Mouse (Mus musculus) midbrain, embryonic 15.5 days (tissue): ENCODE measurements at regions not wholly inside any gene's neighbourhood (a gene's known extent, or its start where the extent isn't known, plus 50 kb on each side); places are given as distances from the start of the nearest gene placed in this dataset.

Experiments used
- ATAC-seq: fragments of 200-750 bp; cut with Nextera tagmentation; replicated peaks from 2 replicates; pipeline ENCODE4 v1.8.0; 2017; ENCODE audit warnings: moderate TSS enrichment
- H3K27ac ChIP-seq: fragments of 300-500 bp; sonication (generic); 2 replicates; pipeline ENCODE4 v1.5.1; 2015; ENCODE audit warnings: mild to moderate bottlenecking, inconsistent platforms
- H3K27me3 ChIP-seq: fragments of 300-500 bp; sonication (generic); replicated peaks from 2 replicates; pipeline ENCODE4 v1.6.1; 2015; ENCODE audit warnings: inconsistent platforms
- H3K36me3 ChIP-seq: fragments of 300-500 bp; sonication (generic); replicated peaks from 2 replicates; pipeline ENCODE4 v1.6.1; 2015; ENCODE audit warnings: inconsistent platforms
- H3K4me1 ChIP-seq: fragments of 300-500 bp; sonication (generic); 2 replicates; pipeline ENCODE4 v1.6.1; 2015; ENCODE audit warnings: inconsistent platforms
- H3K4me2 ChIP-seq: fragments of 300-500 bp; sonication (generic); 2 replicates; pipeline ENCODE4 v1.6.1; 2015; ENCODE audit warnings: inconsistent platforms, mild to moderate bottlenecking, moderate library complexity
- H3K4me3 ChIP-seq: fragments of 300-500 bp; sonication (generic); 2 replicates; pipeline ENCODE4 v1.5.1; 2015; ENCODE audit warnings: mild to moderate bottlenecking, inconsistent platforms
- H3K9ac ChIP-seq: fragments of 300-500 bp; sonication (generic); 2 replicates; pipeline ENCODE4 v1.6.1; 2015; ENCODE audit warnings: mild to moderate bottlenecking, inconsistent platforms
- H3K9me3 ChIP-seq: fragments of 300-500 bp; sonication (generic); 2 replicates; pipeline ENCODE4 v1.6.1; 2016; ENCODE audit warnings: inconsistent platforms
- WGBS: fragments of 180-500 bp; shearing (Covaris S2); methylation state at CpG from one replicate; pipeline ENCODE4 v1.1.7; 2015; ENCODE audit warnings: mixed read lengths; 5-methylcytosine and 5-hydroxymethylcytosine counted together

DNA sequence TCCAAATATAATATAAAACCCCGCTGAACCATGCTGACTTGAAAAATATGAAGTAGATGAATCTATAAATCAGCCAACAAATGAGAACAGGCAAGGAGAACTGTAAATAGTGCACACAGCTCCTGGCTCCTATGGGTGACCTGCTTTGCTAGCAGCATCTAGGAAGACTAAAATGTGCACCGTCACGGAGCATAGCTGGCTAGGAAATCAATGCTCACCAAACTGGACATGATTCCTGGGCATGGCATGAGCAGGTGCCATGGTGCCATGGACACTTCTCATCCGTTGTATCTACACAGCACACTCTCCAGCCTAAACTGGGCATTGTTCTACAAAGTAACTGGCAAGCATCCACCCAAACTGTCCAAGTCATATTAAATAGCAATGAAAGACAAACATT lies 103.3 kb upstream of the Myocd start:
- H3K27me3 ChIP-seq: no peaks in the 10 kb centered on the region
- no peak for ATAC-seq

DNA sequence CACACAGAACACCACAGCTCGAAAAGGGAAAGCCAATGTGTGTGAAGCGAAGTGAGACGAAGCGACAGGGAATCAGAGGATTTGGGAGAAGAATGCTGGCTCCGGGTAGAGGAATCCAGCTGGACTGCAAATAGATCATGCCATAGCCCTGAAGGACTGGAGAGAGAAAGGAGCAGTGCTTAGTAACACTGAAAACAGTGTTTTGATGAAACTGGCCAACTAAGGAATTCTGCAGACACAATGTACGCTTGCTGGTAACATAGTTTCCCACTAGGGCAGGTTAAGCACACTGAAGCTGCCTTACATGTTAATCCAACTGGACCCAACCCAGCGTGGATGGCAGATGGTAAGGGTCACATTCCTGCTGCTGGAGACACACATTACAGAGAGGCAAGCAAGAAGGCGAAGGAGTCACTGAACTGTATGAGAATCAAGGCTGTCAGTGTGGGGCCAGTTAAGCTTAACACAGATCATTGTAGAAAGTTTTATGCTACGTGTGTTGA lies 102.6 kb upstream of the Myocd start:
- Histone ChIP-seq H3K27ac (no peak overlapping the region), H3K27me3 (no peaks in the 10 kb centered on the region), H3K36me3 (no peaks in the 10 kb centered on the region), H3K4me3 (no peak overlapping the region), H3K9ac (no peak overlapping the region), H3K4me2 (no peak overlapping the region), H3K4me1 (no peaks in the 10 kb centered on the region), H3K9me3 (no peaks in the 10 kb centered on the region)
- no peak for ATAC-seq
- WGBS: 53% methylated on average over 9 of the region's 9 CpGs

More for the DNA sequence above, 103.3 kb upstream of the Myocd start:
- H3K36me3 ChIP-seq: no peaks in the 10 kb centered on the region
- no peaks in the 10 kb centered on the region for H3K9me3 ChIP-seq
- no peak overlapping the region for H3K27ac ChIP-seq
- WGBS: 91% methylated on average over 4 of the region's 4 CpGs
- H3K9ac ChIP-seq: no peak overlapping the region
- no peak overlapping the region for H3K4me2 ChIP-seq
- no peak overlapping the region for H3K4me3 ChIP-seq
- no peaks in the 10 kb centered on the region for H3K4me1 ChIP-seq

- Histone ChIP-seq H3K36me3 (no peaks in the 10 kb centered on the region), H3K9me3 (no peaks in the 10 kb centered on the region), H3K4me3 (no peak overlapping the region), H3K27ac (no peak overlapping the region), H3K27me3 (no peaks in the 10 kb centered on the region), H3K4me2 (no peak overlapping the region), H3K9ac (no peak overlapping the region), H3K4me1 (no peaks in the 10 kb centered on the region)
- 67% methylated on average over 5 of the region's 5 CpGs for WGBS
- no peak for ATAC-seq
Measured at GRCm38 (mm10) chr11:65367825-65368224, 98.0 kb upstream of the Myocd start.

DNA sequence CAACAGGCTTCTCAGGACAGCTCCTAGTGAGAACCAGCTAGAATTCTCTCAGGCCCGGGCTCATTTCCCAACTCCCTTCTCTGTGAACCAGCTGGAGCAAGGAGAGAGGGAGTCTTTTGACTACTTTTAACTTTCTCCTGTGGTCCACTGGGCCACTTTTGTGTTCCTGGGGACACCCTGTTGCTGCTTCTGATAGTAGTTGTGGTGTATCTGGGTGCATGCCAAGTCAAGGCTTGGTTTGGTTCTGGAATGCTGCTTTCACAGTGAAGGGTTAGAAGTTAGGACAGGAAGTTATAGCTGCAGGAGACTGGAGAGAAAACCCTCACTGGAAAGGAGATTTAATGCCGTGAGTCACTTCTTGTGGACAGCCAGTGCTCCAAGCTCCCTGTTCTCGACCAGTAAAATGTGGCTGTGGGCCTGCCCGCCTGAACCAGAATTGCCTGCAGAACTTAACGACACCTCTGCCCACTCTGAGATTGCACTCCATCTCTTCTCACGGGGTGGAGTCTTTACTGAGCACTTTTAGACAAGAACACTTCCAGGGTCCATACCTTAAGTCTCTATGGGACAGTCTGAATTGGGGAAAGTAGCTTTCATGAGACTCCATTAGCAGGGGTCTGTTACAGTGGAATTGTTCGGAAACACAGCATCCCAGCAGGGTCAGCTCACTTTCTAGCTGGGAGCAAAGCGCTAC lies 97.0 kb upstream of the Myocd start:
- H3K4me3 ChIP-seq: no peak overlapping the region
- WGBS: 79% methylated on average over 8 of the region's 8 CpGs
- H3K27me3 ChIP-seq: no peaks in the 10 kb centered on the region
- no peaks in the 10 kb centered on the region for H3K36me3 ChIP-seq
- no peak for ATAC-seq
- no peak overlapping the region for H3K4me2 ChIP-seq
- H3K27ac ChIP-seq: no peak overlapping the region
- no peaks in the 10 kb centered on the region for H3K9me3 ChIP-seq
- H3K9ac ChIP-seq: no peak overlapping the region
- H3K4me1 ChIP-seq: no peaks in the 10 kb centered on the region

DNA sequence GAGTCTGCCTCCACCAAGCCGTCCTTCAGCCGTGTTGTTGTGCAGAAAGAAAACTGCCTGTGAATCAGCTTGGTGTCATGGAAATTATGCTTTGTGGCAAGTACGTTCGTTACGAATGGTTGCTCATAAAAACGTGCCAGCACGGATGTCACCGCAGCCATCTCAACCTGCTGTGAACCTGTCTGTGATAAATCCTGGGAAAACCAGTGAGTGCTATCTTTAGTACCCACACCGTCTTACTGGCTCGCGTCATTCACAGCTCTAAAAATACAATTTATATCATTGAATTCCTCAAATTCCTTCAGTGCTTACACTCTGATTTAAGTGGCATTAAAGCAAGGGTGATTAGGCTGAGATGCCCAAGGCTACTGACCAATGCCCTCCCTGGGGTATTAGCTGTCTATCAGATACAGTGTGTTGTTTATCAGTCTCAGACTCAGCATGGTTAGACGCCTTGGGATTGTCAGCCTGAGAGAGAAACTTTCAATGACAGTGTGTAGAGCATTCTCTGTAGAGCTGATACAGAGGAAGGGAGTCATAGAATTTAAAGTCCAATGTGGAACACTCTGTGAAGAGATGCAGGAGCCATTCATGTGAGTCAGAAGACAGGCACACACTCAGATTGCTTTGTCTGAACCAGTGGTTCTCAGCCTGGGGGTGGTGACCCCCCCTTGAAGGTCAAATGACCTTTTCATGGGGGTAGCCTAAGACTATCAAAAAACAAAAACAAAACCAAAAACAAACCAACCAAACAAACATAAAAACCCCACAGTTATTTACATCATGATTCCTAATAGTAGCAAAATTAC lies 96.2 kb upstream of the Myocd start:
- Histone ChIP-seq H3K36me3 (no peaks in the 10 kb centered on the region), H3K9me3 (no peaks in the 10 kb centered on the region), H3K4me1 (no peaks in the 10 kb centered on the region), H3K27ac (no peak overlapping the region), H3K9ac (no peak overlapping the region), H3K27me3 (no peaks in the 10 kb centered on the region), H3K4me2 (no peak overlapping the region), H3K4me3 (no peak overlapping the region)
- ATAC-seq: no peak
- 65% methylated on average over 12 of the region's 12 CpGs for WGBS

DNA sequence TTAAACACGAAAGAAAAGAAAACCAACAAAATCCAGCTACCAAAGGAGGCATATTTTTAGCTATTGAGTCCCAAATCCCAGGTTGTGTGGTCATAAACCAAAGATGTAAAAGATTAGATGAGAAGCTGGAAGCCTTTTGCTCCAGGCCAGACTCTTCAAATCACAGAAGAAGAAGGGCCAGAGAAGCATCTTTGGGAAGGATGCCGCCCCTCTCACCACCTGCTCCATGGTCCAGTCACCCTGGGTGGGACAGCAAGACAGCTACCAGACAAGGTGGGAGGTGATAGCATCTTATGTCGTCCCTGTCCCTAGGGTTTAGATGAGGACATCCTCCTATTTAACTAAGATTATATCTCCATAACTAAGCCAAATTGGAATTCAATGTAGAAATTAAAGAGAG lies 95.1 kb upstream of the Myocd start:
- no peaks in the 10 kb centered on the region for H3K36me3 ChIP-seq
- H3K27ac ChIP-seq: no peak overlapping the region
- H3K4me1 ChIP-seq: no peaks in the 10 kb centered on the region
- ATAC-seq: no peak
- no peaks in the 10 kb centered on the region for H3K9me3 ChIP-seq
- H3K4me2 ChIP-seq: no peak overlapping the region
- WGBS: 82% methylated on average over 3 of the region's 3 CpGs
- no peak overlapping the region for H3K4me3 ChIP-seq
- no peaks in the 10 kb centered on the region for H3K27me3 ChIP-seq
- H3K9ac ChIP-seq: no peak overlapping the region

DNA sequence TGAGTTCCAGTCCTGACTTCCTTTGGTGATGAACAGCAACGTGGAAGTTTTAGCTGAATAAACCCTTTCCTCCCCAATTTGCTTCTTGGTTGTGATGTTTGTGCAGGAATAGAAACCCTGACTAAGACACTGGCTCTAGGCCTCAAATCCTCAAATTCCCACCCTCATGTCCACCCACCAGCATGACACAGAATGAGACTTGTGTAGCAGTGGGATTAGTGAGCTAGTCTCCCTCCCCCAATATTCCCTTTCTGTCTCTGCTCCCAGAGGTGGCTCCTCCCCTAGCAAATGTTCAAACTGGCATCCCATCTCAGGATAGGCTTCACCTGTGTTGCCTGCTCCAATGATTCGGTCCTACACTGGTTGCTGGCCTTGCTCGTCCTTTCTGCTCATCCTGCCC lies 94.1 kb upstream of the Myocd start:
- 86% methylated on average over 3 of the region's 3 CpGs for WGBS
- no peak overlapping the region for H3K4me3 ChIP-seq
- no peak overlapping the region for H3K4me2 ChIP-seq
- no peaks in the 10 kb centered on the region for H3K27me3 ChIP-seq
- no peak overlapping the region for H3K27ac ChIP-seq
- H3K9me3 ChIP-seq: no peaks in the 10 kb centered on the region
- H3K4me1 ChIP-seq: no peaks in the 10 kb centered on the region
- no peak for ATAC-seq
- H3K9ac ChIP-seq: no peak overlapping the region
- no peaks in the 10 kb centered on the region for H3K36me3 ChIP-seq

DNA sequence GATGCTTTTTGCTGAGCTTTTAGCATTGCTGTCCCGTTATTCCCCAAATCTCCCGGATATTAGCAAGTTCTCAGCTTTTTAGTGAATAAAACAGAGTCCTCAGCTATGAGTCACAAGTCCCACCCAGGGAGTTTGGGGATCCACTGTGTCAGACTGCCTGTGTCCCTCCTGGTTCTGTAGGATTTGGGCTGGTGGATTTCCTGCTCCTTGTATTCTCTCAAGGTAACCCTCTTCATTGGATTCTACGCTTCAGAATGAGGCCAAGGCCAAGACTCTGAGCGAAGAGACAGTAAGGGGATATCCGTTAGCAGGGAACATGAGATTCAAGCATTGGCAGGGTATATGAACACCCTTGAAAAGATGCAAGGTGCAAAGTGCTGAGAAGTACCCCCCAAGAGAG lies 90.9 kb upstream of the Myocd start:
- no peak overlapping the region for H3K9ac ChIP-seq
- H3K27me3 ChIP-seq: no peaks in the 10 kb centered on the region
- no peaks in the 10 kb centered on the region for H3K36me3 ChIP-seq
- no peaks in the 10 kb centered on the region for H3K4me1 ChIP-seq
- no peak overlapping the region for H3K4me3 ChIP-seq
- H3K9me3 ChIP-seq: no peaks in the 10 kb centered on the region
- WGBS: 96% methylated on average over 5 of the region's 5 CpGs
- H3K27ac ChIP-seq: no peak overlapping the region
- no peak overlapping the region for H3K4me2 ChIP-seq
- no peak for ATAC-seq

GRCm38 (mm10) chr11:65358908-65359307 lies 89.1 kb upstream of the Myocd start:
- no peaks in the 10 kb centered on the region for H3K36me3 ChIP-seq
- no peak overlapping the region for H3K4me3 ChIP-seq
- no peak overlapping the region for H3K4me2 ChIP-seq
- no peaks in the 10 kb centered on the region for H3K4me1 ChIP-seq
- 74% methylated on average over 8 of the region's 8 CpGs for WGBS
- H3K9me3 ChIP-seq: no peaks in the 10 kb centered on the region
- ATAC-seq: no peak
- H3K27me3 ChIP-seq: no peaks in the 10 kb centered on the region
- no peak overlapping the region for H3K27ac ChIP-seq
- no peak overlapping the region for H3K9ac ChIP-seq

GRCm38 (mm10) chr11:65352516-65352915 lies 82.7 kb upstream of the Myocd start:
- no peak overlapping the region for H3K9ac ChIP-seq
- H3K4me1 ChIP-seq: no peaks in the 10 kb centered on the region
- H3K27ac ChIP-seq: no peak overlapping the region
- no peaks in the 10 kb centered on the region for H3K27me3 ChIP-seq
- H3K4me3 ChIP-seq: no peak overlapping the region
- no peak for ATAC-seq
- H3K9me3 ChIP-seq: no peaks in the 10 kb centered on the region
- WGBS: 38% methylated on average over 3 of the region's 3 CpGs
- H3K36me3 ChIP-seq: no peaks in the 10 kb centered on the region
- no peak overlapping the region for H3K4me2 ChIP-seq

GRCm38 (mm10) chr11:65349013-65349412 lies 79.2 kb upstream of the Myocd start:
- Histone ChIP-seq H3K4me3 (no peak overlapping the region), H3K27ac (no peak overlapping the region), H3K36me3 (no peaks in the 10 kb centered on the region), H3K4me2 (no peak overlapping the region), H3K9me3 (no peaks in the 10 kb centered on the region), H3K4me1 (no peaks in the 10 kb centered on the region), H3K27me3 (no peaks in the 10 kb centered on the region), H3K9ac (no peak overlapping the region)
- 59% methylated on average over 5 of the region's 5 CpGs for WGBS
- ATAC-seq: no peak

- Histone ChIP-seq H3K4me3 (no peak overlapping the region), H3K4me2 (no peak overlapping the region), H3K9ac (no peak overlapping the region), H3K27ac (no peak overlapping the region), H3K9me3 (no peaks in the 10 kb centered on the region), H3K27me3 (no peaks in the 10 kb centered on the region), H3K36me3 (no peaks in the 10 kb centered on the region), H3K4me1 (no peaks in the 10 kb centered on the region)
- WGBS: 82% methylated on average over 8 of the region's 8 CpGs
- ATAC-seq: no peak
Measured at GRCm38 (mm10) chr11:65341683-65342440, 72.1 kb upstream of the Myocd start.
